Mouse (Mus musculus): ENCODE data around the gene Pate3. TPM values are rescaled to one million over a fixed set of nuclear protein-coding genes. Genes with fewer than 3 reads are reported as not detected.
"Not testable (repeated sequence)": the region's sequence is repeated elsewhere in the genome, so short reads cannot be mapped to it uniquely, and the experiment has no call there.

Pate3 gene
- polyA plus RNA-seq (2012; rRNA removed), result not detected in 2 replicates

DNA sequence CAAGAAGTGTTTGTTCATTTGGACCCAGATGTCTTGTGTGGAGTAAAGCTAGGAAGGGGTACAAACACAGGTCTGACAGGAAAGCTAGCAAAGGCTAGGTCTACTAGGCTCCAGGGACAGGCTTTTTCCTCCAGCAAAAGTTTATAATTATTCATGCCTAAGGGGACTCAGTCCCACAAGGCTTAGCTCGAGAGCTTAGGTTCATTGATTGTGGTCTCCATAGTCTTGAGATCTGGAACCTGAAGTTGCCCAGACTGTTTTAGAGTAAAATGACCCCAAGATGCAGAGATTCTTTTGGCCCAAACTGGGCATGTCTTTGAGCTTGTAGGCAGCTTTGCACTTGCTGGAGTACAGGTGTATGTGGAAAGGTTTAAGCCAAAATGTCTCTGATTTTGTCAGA is at the start of gene Pate3:
Gene Pate3 (minus strand): TSS at position 101 of the 400 bp plus-strand sequence.
- WGBS, result 63% methylated on average over 1 of the region's 1 CpGs

DNA sequence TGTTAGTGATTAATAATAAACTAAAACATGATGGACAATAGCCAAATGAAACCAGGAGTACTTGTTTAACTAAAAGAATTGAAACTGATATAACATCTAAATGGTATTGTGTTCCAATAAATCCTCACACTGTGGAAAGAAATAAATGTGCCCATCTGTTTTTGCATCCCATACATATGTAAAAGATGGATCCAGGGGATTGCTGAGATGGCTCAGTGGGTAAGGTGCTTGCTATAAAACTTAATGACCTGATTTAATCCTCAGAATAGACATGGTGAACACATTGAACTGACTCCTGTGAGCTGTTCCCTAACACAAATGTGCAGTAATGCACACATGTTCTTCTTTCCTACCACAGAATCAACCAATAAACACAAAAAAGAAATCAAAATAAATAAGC is 43.9 kb upstream of the Pate3 start:
- Histone ChIP-seq H3K27ac (ENCODE audit: insufficient read depth, low read length) (no peak overlapping the region), H3K4me3 (ENCODE audit: extremely low read depth, insufficient read depth, insufficient read length) (no peak overlapping the region), H3K36me3 (ENCODE audit: control insufficient read depth, insufficient read depth, low read length) (no peaks in the 10 kb centered on the region), H3K4me1 (ENCODE audit: control insufficient read depth, insufficient read depth, insufficient read length) (no peaks in the 10 kb centered on the region), H3K27me3 (ENCODE audit: control insufficient read depth, insufficient read depth, low read length) (no peaks in the 10 kb centered on the region)
- TF ChIP-seq POLR2A (IDR thresholded peaks at IDR 0.05; ENCODE audit: low read depth, low read length) (no peak), CTCF (IDR thresholded peaks at IDR 0.05; ENCODE audit: extremely low read depth, insufficient read depth, insufficient read length, insufficient replicate concordance) (no peak)
- no peak for DNase-seq (ENCODE audit: low read depth in 1 of 2, low spot score in 2 of 2)

More for the DNA sequence above, at the start of gene Pate3:
- TF ChIP-seq CTCF (IDR thresholded peaks at IDR 0.05; ENCODE audit: extremely low read depth, insufficient read depth, insufficient read length, insufficient replicate concordance) (no peak), POLR2A (IDR thresholded peaks at IDR 0.05; ENCODE audit: low read depth, low read length) (no peak)
- no peak within 1 kb of the TSS for H3K4me3 ChIP-seq (ENCODE audit: extremely low read depth, insufficient read depth, insufficient read length)
- H3K27ac ChIP-seq (ENCODE audit: insufficient read depth, low read length), result no peak within 1 kb of the TSS
- no peaks in the 10 kb centered on the region for H3K36me3 ChIP-seq (ENCODE audit: control insufficient read depth, insufficient read depth, low read length)
- no peaks in the 10 kb centered on the region for H3K4me1 ChIP-seq (ENCODE audit: control insufficient read depth, insufficient read depth, insufficient read length)
- no peaks in the 10 kb centered on the region for H3K27me3 ChIP-seq (ENCODE audit: control insufficient read depth, insufficient read depth, low read length)
- no peak for DNase-seq (ENCODE audit: low read depth in 1 of 2, low spot score in 2 of 2)

GRCm38 (mm10) chr9:35687013-35687412 is 39.0 kb upstream of the Pate3 start, which contains the start of gene Pate1:
TSS of gene Pate1 (minus strand) at chr9:35687390.
- H3K36me3 ChIP-seq (ENCODE audit: control insufficient read depth, insufficient read depth, low read length), result no peaks in the 10 kb centered on the region
- TF ChIP-seq POLR2A (IDR thresholded peaks at IDR 0.05; ENCODE audit: low read depth, low read length), result no peak
- no peak for TF ChIP-seq CTCF (IDR thresholded peaks at IDR 0.05; ENCODE audit: extremely low read depth, insufficient read depth, insufficient read length, insufficient replicate concordance)
- no peaks in the 10 kb centered on the region for H3K4me1 ChIP-seq (ENCODE audit: control insufficient read depth, insufficient read depth, insufficient read length)
- H3K27me3 ChIP-seq (ENCODE audit: control insufficient read depth, insufficient read depth, low read length), result no peaks in the 10 kb centered on the region
- 62% methylated on average over 1 of the region's 1 CpGs for WGBS
- DNase-seq (ENCODE audit: low read depth in 1 of 2, low spot score in 2 of 2), result no peak
- H3K27ac ChIP-seq (ENCODE audit: insufficient read depth, low read length), result no peak within 1 kb of the TSS
- no peak within 1 kb of the TSS for H3K4me3 ChIP-seq (ENCODE audit: extremely low read depth, insufficient read depth, insufficient read length)

DNA sequence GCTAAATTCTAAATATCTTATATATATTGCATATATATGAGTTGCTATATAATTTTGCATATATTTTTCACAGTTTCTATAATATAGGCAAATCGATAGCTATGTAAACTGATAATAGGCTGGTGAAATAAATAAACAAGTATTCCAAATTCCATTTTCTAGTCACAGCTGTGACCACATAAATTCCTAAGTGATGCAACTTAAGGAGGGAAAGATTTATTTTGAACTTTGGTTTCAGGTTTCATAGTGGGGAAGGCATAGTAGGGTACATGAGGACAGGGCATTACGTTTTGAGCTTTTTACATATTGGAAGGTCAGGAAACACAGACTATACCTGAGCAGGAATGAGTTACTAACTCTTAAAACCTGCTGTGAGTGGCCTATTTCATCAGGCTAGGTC is 25.6 kb upstream of the Pate3 start:
- Histone ChIP-seq H3K4me1 (ENCODE audit: control insufficient read depth, insufficient read depth, insufficient read length) (no peaks in the 10 kb centered on the region), H3K36me3 (ENCODE audit: control insufficient read depth, insufficient read depth, low read length) (no peaks in the 10 kb centered on the region), H3K27me3 (ENCODE audit: control insufficient read depth, insufficient read depth, low read length) (no peaks in the 10 kb centered on the region), H3K4me3 (ENCODE audit: extremely low read depth, insufficient read depth, insufficient read length) (no peak overlapping the region), H3K27ac (ENCODE audit: insufficient read depth, low read length) (no peak overlapping the region)
- 82% methylated on average over 2 of the region's 2 CpGs for WGBS
- no peak for DNase-seq (ENCODE audit: low read depth in 1 of 2, low spot score in 2 of 2)
- TF ChIP-seq CTCF (IDR thresholded peaks at IDR 0.05; ENCODE audit: extremely low read depth, insufficient read depth, insufficient read length, insufficient replicate concordance), result no peak
- TF ChIP-seq POLR2A (IDR thresholded peaks at IDR 0.05; ENCODE audit: low read depth, low read length), result no peak

GRCm38 (mm10) chr9:35632981-35633380 is 15.0 kb downstream of the Pate3 start:
- DNase-seq (ENCODE audit: low read depth in 1 of 2, low spot score in 2 of 2), result no peak
- no peaks in the 10 kb centered on the region for H3K27me3 ChIP-seq (ENCODE audit: control insufficient read depth, insufficient read depth, low read length)
- H3K27ac ChIP-seq (ENCODE audit: insufficient read depth, low read length), result no peak overlapping the region
- no peak overlapping the region for H3K4me3 ChIP-seq (ENCODE audit: extremely low read depth, insufficient read depth, insufficient read length)
- TF ChIP-seq CTCF (IDR thresholded peaks at IDR 0.05; ENCODE audit: extremely low read depth, insufficient read depth, insufficient read length, insufficient replicate concordance) (no peak), POLR2A (IDR thresholded peaks at IDR 0.05; ENCODE audit: low read depth, low read length) (no peak)
- no peaks in the 10 kb centered on the region for H3K4me1 ChIP-seq (ENCODE audit: control insufficient read depth, insufficient read depth, insufficient read length)
- no peaks in the 10 kb centered on the region for H3K36me3 ChIP-seq (ENCODE audit: control insufficient read depth, insufficient read depth, low read length)
- 76% methylated on average over 1 of the region's 1 CpGs for WGBS

- WGBS, result 66% methylated on average over 2 of the region's 2 CpGs
- DNase-seq (ENCODE audit: low read depth in 1 of 2, low spot score in 2 of 2); H3K36me3 ChIP-seq (ENCODE audit: control insufficient read depth, insufficient read depth, low read length); H3K27ac ChIP-seq (ENCODE audit: insufficient read depth, low read length); H3K27me3 ChIP-seq (ENCODE audit: control insufficient read depth, insufficient read depth, low read length); H3K4me3 ChIP-seq (ENCODE audit: extremely low read depth, insufficient read depth, insufficient read length); H3K4me1 ChIP-seq (ENCODE audit: control insufficient read depth, insufficient read depth, insufficient read length): not testable (repeated sequence)
Observed at GRCm38 (mm10) chr9:35616784-35617183, 31.2 kb downstream of the Pate3 start.

DNA sequence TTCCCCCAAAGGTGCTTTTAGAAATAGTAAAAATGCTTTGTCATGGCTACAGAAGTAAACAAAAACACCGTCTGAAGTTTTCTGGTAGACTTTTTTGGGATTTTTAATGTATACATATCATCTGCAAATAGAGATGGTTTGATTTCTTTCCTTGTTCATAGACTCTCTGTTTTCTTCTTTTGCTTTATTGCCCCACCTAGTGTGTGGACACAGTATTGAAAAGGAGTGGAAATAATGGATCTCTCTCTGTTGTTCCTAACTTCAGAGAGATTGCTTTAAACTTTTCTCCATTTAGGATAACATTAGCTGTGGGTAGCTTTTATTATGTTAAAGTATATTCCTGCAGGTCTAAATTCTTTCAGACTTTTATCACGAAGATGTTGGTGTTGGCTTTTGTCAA is 34.0 kb downstream of the Pate3 start:
- WGBS, result 28% methylated on average over 2 of the region's 2 CpGs
- H3K27ac ChIP-seq (ENCODE audit: insufficient read depth, low read length), result no peak overlapping the region
- H3K4me1 ChIP-seq (ENCODE audit: control insufficient read depth, insufficient read depth, insufficient read length), result no peaks in the 10 kb centered on the region
- no peak for TF ChIP-seq CTCF (IDR thresholded peaks at IDR 0.05; ENCODE audit: extremely low read depth, insufficient read depth, insufficient read length, insufficient replicate concordance)
- no peak for TF ChIP-seq POLR2A (IDR thresholded peaks at IDR 0.05; ENCODE audit: low read depth, low read length)
- no peak overlapping the region for H3K4me3 ChIP-seq (ENCODE audit: extremely low read depth, insufficient read depth, insufficient read length)
- no peaks in the 10 kb centered on the region for H3K27me3 ChIP-seq (ENCODE audit: control insufficient read depth, insufficient read depth, low read length)
- DNase-seq (ENCODE audit: low read depth in 1 of 2, low spot score in 2 of 2), result no peak
- H3K36me3 ChIP-seq (ENCODE audit: control insufficient read depth, insufficient read depth, low read length), result no peaks in the 10 kb centered on the region

Data from spleen, adult 2 months (tissue).